Mouse (Mus musculus) hindbrain, embryonic 14.5 days (tissue): ENCODE results near the gene Map2k6. TPM values are rescaled to one million over a fixed set of nuclear protein-coding genes. Genes with fewer than 3 reads are reported as not detected.

Experiments
- ATAC-seq: fragments of 200-750 bp; cut with Nextera tagmentation; 2 replicates; pipeline ENCODE4 v1.8.0; 2017; ENCODE audit warnings: moderate number of reproducible peaks, mild to moderate bottlenecking, moderate TSS enrichment, moderate library complexity; ENCODE audit not compliant: low FRiP score
- DNase-seq: peaks from one replicate; pipeline ENCODE4 v3.0.0-alpha.2; 2015; ENCODE audit warnings: low spot score
- H3K27ac ChIP-seq: fragments of 300-500 bp; sonication (generic); 2 replicates; pipeline ENCODE4 v1.5.1; 2014; ENCODE audit warnings: mild to moderate bottlenecking, moderate library complexity
- H3K27me3 ChIP-seq: fragments of 300-500 bp; sonication (generic); 2 replicates; pipeline ENCODE4 v1.6.1; 2014; ENCODE audit warnings: mild to moderate bottlenecking, low read length, mixed read lengths; ENCODE audit not compliant: control insufficient read depth, insufficient read depth
- H3K36me3 ChIP-seq: fragments of 300-500 bp; sonication (generic); replicated peaks from 2 replicates; pipeline ENCODE4 v1.6.1; 2014; ENCODE audit not compliant: control insufficient read depth, insufficient read depth
- H3K4me1 ChIP-seq: fragments of 300-500 bp; sonication (generic); replicated peaks from 2 replicates; pipeline ENCODE4 v1.6.1; 2014; ENCODE audit warnings: antibody characterized with exemption, low read length, mixed read lengths; ENCODE audit not compliant: control insufficient read depth, insufficient read depth
- H3K4me2 ChIP-seq: fragments of 300-500 bp; sonication (generic); replicated peaks from 2 replicates; pipeline ENCODE4 v1.6.1; 2014; ENCODE audit warnings: mild to moderate bottlenecking, moderate library complexity
- H3K4me3 ChIP-seq: fragments of 300-500 bp; sonication (generic); replicated peaks from 2 replicates; pipeline ENCODE4 v1.5.1; 2014; ENCODE audit warnings: mild to moderate bottlenecking, low read length
- H3K9ac ChIP-seq: fragments of 300-500 bp; sonication (generic); 2 replicates; pipeline ENCODE4 v1.6.1; 2014
- H3K9me3 ChIP-seq: fragments of 300-500 bp; sonication (generic); 2 replicates; pipeline ENCODE4 v1.6.1; 2016; ENCODE audit warnings: low read length; ENCODE audit not compliant: control insufficient read depth
- WGBS: fragments of 180-500 bp; shearing (Covaris S2); extraction: QIAGEN DNeasy Blood & Tissue Kit; methylation state at CpG from one replicate; pipeline ENCODE4 v1.1.7; 2014; 5-methylcytosine and 5-hydroxymethylcytosine counted together
- polyA plus RNA-seq: library from polyadenylated mRNA; unstranded; fragments of >200 nt; fragmentation: Nextera tagmentation; extraction: Ambion mirVana; gene quantifications from 2 replicates; pipeline ENCODE4 v1.2.1, GENCODE M21; 2014

The Map2k6 gene
- polyA plus RNA-seq, 1 experiment from 2014 or later = 28.3 TPM

DNA sequence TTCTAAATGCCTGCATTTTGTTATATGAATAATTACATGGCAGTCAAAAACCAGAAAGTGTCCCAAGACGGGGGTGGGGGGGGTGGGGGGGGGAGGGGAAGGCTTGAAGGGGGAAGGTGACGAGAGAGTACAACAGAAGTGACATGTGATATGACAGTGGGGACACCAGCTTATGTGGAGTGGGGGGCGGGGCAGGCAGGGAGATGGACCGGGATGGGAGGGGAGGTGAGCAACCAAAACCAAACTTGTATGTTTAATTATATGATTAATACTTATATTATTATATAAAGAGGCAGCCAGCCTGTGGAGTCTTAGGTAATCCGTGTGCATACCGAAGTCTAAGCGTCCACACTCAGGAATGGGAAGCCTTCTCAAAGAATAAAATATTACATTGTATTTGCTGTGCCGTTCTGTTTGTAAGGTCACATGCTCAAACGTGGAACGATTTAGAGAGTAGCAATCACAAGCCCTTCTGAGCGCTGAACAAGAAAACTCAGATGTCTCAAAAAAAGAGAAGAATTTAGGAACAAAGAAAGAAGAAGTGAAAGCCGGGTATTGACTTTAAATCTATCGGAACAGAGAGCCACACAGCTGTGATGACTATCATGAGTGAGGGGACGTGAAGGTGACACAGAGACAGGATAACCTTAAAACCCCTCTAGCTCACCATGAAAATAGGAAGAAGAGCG is 26.5 kb upstream of the Map2k6 start:
- Histone ChIP-seq H3K4me3 (no peak overlapping the region), H3K9ac (no peak overlapping the region), H3K9me3 (no peaks in the 10 kb centered on the region), H3K4me1 (no peaks in the 10 kb centered on the region), H3K4me2 (no peak overlapping the region), H3K27ac (no peak overlapping the region), H3K27me3 (no peaks in the 10 kb centered on the region; the same call in 1 of the 2 replicates), H3K36me3 (no peaks in the 10 kb centered on the region)
- no peak for ATAC-seq
- no peak for DNase-seq
- WGBS = 83% methylated on average over 14 of the region's 15 CpGs

DNA sequence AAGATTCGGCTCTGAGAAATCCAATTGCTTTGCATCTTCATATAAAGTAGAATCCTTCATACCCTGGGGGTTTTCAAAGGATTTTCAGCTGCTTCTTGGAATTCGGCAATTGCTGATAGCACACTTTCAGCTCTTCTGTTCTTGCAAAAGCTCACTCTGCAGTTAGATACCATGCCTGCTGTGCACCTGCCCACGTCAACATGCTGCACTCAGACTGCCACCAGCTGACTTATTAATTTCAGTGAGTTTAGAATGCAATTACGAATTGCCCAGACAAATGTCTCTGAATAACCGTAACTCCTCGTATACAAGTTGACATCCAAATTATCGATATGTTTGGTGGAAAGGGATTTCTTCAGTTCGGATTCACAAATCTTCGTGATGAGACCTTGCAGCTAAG is 24.9 kb upstream of the Map2k6 start:
- Histone ChIP-seq H3K4me3 (no peak overlapping the region), H3K36me3 (no peaks in the 10 kb centered on the region), H3K9ac (no peak overlapping the region), H3K9me3 (no peaks in the 10 kb centered on the region), H3K27me3 (no peaks in the 10 kb centered on the region; the same call in 1 of the 2 replicates), H3K27ac (no peak overlapping the region), H3K4me1 (no peaks in the 10 kb centered on the region), H3K4me2 (no peak overlapping the region)
- no peak for DNase-seq
- ATAC-seq = no peak
- 81% methylated on average over 9 of the region's 9 CpGs for WGBS

DNA sequence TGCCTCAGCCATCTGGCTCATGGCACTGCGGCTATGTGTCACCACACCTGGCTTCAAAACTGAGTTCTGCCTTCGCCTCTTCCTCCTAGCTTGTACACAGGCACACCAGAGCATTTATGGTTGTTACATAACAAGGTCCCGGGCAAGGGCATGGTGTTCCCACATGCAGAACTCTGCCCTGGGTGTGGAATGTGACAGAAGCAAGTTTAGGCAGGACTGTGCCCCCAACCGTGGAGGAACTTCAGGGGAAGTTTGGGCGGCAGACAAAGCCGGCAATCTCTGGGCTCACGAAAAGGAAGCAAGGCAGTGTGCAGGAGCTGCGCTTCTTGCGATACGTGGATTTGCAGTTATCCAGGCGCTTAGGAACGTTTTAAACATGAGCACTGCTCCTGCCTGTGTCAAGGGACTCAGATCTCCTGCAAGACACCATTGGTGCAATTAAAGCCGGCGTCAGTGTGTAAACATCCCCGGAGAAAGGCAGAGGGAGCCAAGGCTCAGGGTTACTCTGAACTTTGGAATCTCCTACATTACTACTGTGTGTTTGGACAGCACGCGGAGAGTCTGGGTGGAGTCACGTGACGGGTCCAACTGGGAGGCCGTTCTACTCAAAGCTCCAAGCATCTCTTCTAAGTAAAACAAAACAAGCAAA is 19.1 kb upstream of the Map2k6 start:
- 19% methylated on average over 20 of the region's 20 CpGs for WGBS
- peak; percentile 40; the same call in 1 of the 2 replicates for ATAC-seq
- Histone ChIP-seq H3K9me3 (no peaks in the 10 kb centered on the region), H3K9ac (0 out of 2 replicates have a peak overlapping the region, but pooled peaks have one; percentile 2), H3K4me2 (peak overlapping the region; percentile 47), H3K36me3 (no peaks in the 10 kb centered on the region), H3K27me3 (no peaks in the 10 kb centered on the region), H3K4me1 (no peaks in the 10 kb centered on the region), H3K27ac (no peak overlapping the region), H3K4me3 (peak overlapping the region; percentile 18)
- no peak for DNase-seq

DNA sequence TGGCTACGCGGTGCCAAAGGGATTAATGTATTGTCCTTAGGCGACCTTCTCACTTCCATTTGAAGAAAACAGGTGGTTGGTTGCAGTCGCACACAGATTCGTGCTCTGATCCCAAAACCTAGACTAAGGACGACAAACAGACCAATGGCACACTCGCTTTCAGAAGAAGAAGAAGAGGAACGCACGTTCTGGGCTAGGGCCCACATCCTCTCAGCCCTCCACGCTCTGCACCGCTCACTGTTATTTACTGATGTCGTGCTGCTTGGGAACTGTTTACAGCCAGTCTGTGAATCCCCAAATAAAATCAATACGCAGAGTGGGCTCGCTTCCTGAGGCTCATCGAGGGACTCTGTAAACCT is 18.6 kb upstream of the Map2k6 start:
- H3K4me1 ChIP-seq = no peaks in the 10 kb centered on the region
- no peaks in the 10 kb centered on the region for H3K9me3 ChIP-seq
- WGBS = 41% methylated on average over 15 of the region's 15 CpGs
- DNase-seq (no peak), ATAC-seq (no peak)
- H3K27me3 ChIP-seq = no peaks in the 10 kb centered on the region
- no peaks in the 10 kb centered on the region for H3K36me3 ChIP-seq
- H3K4me2 ChIP-seq = peak overlapping the region; percentile 47
- no peak overlapping the region for H3K27ac ChIP-seq
- H3K4me3 ChIP-seq = peak overlapping the region; percentile 18
- H3K9ac ChIP-seq = no peak overlapping the region

DNA sequence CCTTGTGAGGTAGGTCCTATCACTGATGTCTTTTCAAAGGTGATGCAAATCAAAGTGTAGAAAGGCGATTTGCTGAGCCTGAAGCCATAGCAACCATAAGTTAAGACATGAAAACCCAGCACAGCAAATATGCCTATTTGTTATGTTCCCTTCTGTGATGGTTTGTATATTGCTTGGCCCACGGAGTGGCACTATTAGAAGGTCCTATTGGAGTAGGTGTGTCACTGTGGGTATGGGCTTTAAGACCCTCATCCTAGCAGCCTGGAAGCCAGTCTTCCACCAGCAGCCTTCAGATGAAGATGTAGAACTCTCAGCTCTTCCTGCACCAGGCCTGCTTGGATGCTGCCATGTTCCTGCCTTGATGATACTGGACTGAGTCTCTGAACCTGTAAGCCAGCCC is 13.4 kb upstream of the Map2k6 start:
- H3K9me3 ChIP-seq = no peaks in the 10 kb centered on the region
- H3K4me3 ChIP-seq = no peak overlapping the region
- no peaks in the 10 kb centered on the region for H3K36me3 ChIP-seq
- no peak for DNase-seq
- H3K27ac ChIP-seq = no peak overlapping the region
- no peak overlapping the region for H3K4me2 ChIP-seq
- H3K9ac ChIP-seq = no peak overlapping the region
- WGBS = 91% methylated on average over 2 of the region's 2 CpGs
- no peaks in the 10 kb centered on the region for H3K4me1 ChIP-seq
- ATAC-seq = no peak
- no peaks in the 10 kb centered on the region for H3K27me3 ChIP-seq

DNA sequence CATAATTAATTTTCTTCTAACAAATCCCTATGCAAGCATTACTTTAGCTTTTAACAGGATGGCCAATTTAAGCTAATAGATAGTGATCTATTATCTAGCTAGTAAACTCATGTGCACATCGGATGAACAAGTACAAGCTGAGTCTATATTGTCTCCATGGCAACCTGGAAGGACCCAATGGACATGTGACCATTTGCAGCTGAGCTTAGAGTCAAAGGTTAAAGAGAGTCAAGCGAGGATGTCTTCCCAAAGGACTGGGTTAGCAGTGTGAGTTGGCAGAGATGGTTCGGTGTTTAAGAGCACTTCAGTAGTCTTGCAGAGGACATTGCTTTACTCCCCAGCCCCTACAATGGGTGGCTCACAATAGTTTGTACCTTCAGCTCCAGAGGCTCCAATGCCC is 6.2 kb upstream of the Map2k6 start:
- H3K4me1 ChIP-seq = peaks cover 10% of the 10 kb centered on the region
- H3K36me3 ChIP-seq = no peaks in the 10 kb centered on the region
- DNase-seq (no peak), ATAC-seq (no peak)
- no peak overlapping the region for H3K4me2 ChIP-seq
- H3K27ac ChIP-seq = no peak overlapping the region
- no peaks in the 10 kb centered on the region for H3K9me3 ChIP-seq
- H3K9ac ChIP-seq = no peak overlapping the region
- no peaks in the 10 kb centered on the region for H3K27me3 ChIP-seq
- 22% methylated on average over 3 of the region's 3 CpGs for WGBS
- H3K4me3 ChIP-seq = no peak overlapping the region

DNA sequence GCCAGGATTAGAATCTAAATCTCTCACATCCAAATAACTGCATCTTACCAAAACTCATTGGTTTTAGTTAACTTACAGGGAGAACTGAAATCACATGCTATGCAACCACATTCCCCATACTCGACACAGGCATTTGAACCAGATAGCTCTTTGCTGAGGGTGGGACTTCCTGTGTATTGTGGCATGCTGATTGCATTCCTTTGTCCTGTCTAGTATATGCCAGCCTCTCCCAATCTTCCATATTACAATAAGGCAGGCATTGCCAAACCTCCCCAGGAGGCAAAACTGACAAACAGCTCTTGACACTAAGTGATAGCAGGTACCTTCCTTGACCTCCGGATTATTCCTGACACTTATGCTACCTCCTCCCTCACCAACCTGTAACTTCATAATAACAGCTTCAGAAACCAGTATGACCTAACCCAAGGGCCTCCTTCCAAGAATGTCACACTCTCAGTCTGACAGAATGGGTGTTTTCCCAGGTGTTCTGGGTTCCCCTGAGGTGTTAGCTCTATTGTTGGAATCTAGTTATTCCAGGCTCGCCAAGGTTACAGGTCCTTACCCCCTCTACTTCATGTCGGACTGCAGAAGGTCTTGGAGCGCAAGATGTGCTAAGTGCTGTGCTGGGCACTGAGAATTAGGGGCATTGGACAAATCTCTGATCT is 4.0 kb upstream of the Map2k6 start:
- no peak overlapping the region for H3K27ac ChIP-seq
- H3K4me1 ChIP-seq = peaks cover 15% of the 10 kb centered on the region
- 91% methylated on average over 5 of the region's 5 CpGs for WGBS
- H3K4me3 ChIP-seq = no peak overlapping the region
- no peak overlapping the region for H3K9ac ChIP-seq
- H3K36me3 ChIP-seq = no peaks in the 10 kb centered on the region
- no peak for ATAC-seq
- no peaks in the 10 kb centered on the region for H3K9me3 ChIP-seq
- H3K4me2 ChIP-seq = no peak overlapping the region
- H3K27me3 ChIP-seq = no peaks in the 10 kb centered on the region
- no peak for DNase-seq

DNA sequence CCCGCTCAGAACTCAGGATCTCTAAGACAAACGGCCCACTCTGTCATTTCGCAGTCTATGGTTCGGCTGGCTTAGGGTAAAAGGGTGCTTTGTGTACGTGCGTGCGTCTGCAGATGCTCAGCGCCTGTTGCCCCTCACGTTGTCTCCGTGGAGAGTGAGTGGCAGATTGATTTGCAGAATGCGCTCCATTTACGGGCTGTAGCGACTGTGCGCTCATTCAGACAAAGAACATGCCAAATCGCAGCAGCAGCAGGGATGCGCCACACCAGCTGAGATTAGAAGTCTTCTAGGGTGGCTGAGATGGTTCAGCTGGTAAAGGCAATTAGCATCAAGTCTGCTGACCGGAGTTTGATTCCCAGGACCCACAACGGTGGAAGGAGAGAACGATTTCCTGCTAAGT is 2.8 kb upstream of the Map2k6 start:
- H3K36me3 ChIP-seq = no peaks in the 10 kb centered on the region
- H3K4me3 ChIP-seq = peak overlapping the region; percentile 13
- WGBS = 19% methylated on average over 19 of the region's 19 CpGs
- peak overlapping the region; percentile 46 for H3K4me2 ChIP-seq
- H3K9ac ChIP-seq = peak overlapping the region; percentile 33
- no peaks in the 10 kb centered on the region for H3K27me3 ChIP-seq
- ATAC-seq (0 out of 2 replicates have a peak, but pooled peaks have one; percentile 26), DNase-seq (no peak)
- peaks cover 26% of the 10 kb centered on the region for H3K4me1 ChIP-seq
- H3K27ac ChIP-seq = peak overlapping the region; percentile 67
- no peaks in the 10 kb centered on the region for H3K9me3 ChIP-seq
